Mouse (Mus musculus) ES-Bruce4 (cell line): ENCODE results near the gene Clps. TPM values are rescaled to one million over a fixed set of nuclear protein-coding genes. Genes with fewer than 3 reads are reported as not detected.

ENCODE experiments used
- H3K27ac ChIP-seq: 2 replicates; pipeline ENCODE4 v1.5.1; 2012; ENCODE audit warnings: low read length, inconsistent platforms; ENCODE audit not compliant: insufficient read depth
- H3K27me3 ChIP-seq: 2 replicates; pipeline ENCODE4 v1.6.1; 2012; ENCODE audit warnings: mild to moderate bottlenecking, low read length, inconsistent platforms; ENCODE audit not compliant: control insufficient read depth, poor library complexity, insufficient read depth, severe bottlenecking
- H3K36me3 ChIP-seq: 2 replicates; pipeline ENCODE4 v1.6.1; 2012; ENCODE audit warnings: inconsistent platforms, mild to moderate bottlenecking, low read length, moderate library complexity; ENCODE audit not compliant: control insufficient read depth, poor library complexity, insufficient read depth, severe bottlenecking
- H3K4me1 ChIP-seq: one replicate; pipeline ENCODE4 v1.8.1; 2011; ENCODE audit warnings: low read length; ENCODE audit not compliant: control insufficient read depth, insufficient read depth
- H3K4me3 ChIP-seq: 2 replicates; pipeline ENCODE4 v1.5.1; 2011; ENCODE audit warnings: low read depth, mild to moderate bottlenecking, low read length
- H3K9ac ChIP-seq: 2 replicates; pipeline ENCODE4 v1.6.1; 2012; ENCODE audit warnings: low read depth, mild to moderate bottlenecking, inconsistent platforms; ENCODE audit not compliant: poor library complexity, severe bottlenecking
- H3K9me3 ChIP-seq: replicated peaks from 2 replicates; pipeline ENCODE4 v1.6.1; 2012; ENCODE audit warnings: mild to moderate bottlenecking, low read length, inconsistent platforms; ENCODE audit not compliant: control insufficient read depth, poor library complexity, insufficient read depth, severe bottlenecking
- CTCF ChIP-seq: IDR thresholded peaks from one replicate; pipeline ENCODE4 v1.8.1; 2011; ENCODE audit warnings: low read depth, low read length
- EP300 ChIP-seq: IDR thresholded peaks from 2 replicates; pipeline ENCODE4 v1.6.1; 2011; ENCODE audit warnings: low read depth, low read length; ENCODE audit not compliant: insufficient read depth
- POLR2A ChIP-seq: IDR thresholded peaks from one replicate; pipeline ENCODE4 v1.8.1; 2011; ENCODE audit warnings: low read length; ENCODE audit not compliant: insufficient read depth
- polyA plus RNA-seq: library from polyadenylated mRNA; stranded (reverse); fragments of >200 nt; gene quantifications from 2 replicates; pipeline ENCODE4 v1.2.4, GENCODE M21; 2011; ENCODE audit warnings: low read depth; ENCODE audit not compliant: missing spikeins, insufficient read depth, insufficient read length

Clps gene
- not detected in 2 replicates for polyA plus RNA-seq

DNA sequence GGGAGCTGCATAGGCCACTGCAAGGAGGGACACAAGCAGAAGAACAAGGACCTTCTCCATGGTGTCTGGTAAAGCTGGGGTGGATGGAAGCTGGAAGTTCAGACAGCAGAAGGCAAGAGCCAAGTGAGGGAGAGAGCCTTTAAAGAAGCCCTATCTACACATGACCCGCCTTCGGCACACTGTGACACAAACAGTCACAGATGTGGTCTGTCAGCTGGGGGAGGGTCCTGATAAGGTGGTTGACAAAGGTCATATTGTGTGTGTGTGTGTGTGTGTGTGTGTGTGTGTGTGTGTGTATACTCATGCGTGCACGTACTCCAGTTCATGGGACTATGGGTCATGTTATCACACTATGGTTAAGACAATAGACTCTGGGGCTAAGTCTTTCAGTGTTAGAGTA, at the start of gene Clps:
Clps (minus strand) TSS at position 169 of the 400 bp plus-strand sequence.
- TF ChIP-seq CTCF = no peak
- no peak for TF ChIP-seq POLR2A
- no peak for TF ChIP-seq EP300
- H3K4me1 ChIP-seq = peaks cover 3% of the 10 kb centered on the region
- no peaks in the 10 kb centered on the region for H3K36me3 ChIP-seq
- no peak within 1 kb of the TSS for H3K4me3 ChIP-seq
- H3K9me3 ChIP-seq = no peaks in the 10 kb centered on the region
- no peak within 1 kb of the TSS for H3K27ac ChIP-seq
- no peak within 1 kb of the TSS for H3K9ac ChIP-seq
- no peaks in the 10 kb centered on the region for H3K27me3 ChIP-seq

DNA sequence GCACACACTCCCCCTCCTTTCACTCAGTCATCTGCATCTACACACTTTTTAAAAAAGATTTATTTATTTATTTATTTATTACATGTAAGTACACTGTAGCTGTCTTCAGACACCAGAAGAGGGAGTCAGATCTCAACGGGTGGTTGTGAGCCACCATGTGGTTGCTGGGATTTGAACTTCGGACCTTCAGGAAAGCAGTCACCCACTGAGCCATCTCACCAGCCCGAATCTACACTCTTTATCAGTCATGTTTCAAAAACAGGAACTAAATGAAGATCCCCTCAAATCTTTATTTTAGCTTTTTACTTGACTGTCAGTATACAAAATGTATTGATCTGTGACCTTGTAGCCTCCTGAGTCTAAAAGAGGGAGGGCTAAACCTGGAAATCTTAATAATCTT, 49.0 kb upstream of the Clps start:
- no peak overlapping the region for H3K27ac ChIP-seq
- no peaks in the 10 kb centered on the region for H3K27me3 ChIP-seq
- H3K9me3 ChIP-seq = no peaks in the 10 kb centered on the region
- TF ChIP-seq CTCF (no peak), POLR2A (no peak), EP300 (no peak)
- H3K9ac ChIP-seq = no peak overlapping the region
- H3K4me3 ChIP-seq = no peak overlapping the region
- no peaks in the 10 kb centered on the region for H3K4me1 ChIP-seq
- peaks cover 39% of the 10 kb centered on the region for H3K36me3 ChIP-seq

DNA sequence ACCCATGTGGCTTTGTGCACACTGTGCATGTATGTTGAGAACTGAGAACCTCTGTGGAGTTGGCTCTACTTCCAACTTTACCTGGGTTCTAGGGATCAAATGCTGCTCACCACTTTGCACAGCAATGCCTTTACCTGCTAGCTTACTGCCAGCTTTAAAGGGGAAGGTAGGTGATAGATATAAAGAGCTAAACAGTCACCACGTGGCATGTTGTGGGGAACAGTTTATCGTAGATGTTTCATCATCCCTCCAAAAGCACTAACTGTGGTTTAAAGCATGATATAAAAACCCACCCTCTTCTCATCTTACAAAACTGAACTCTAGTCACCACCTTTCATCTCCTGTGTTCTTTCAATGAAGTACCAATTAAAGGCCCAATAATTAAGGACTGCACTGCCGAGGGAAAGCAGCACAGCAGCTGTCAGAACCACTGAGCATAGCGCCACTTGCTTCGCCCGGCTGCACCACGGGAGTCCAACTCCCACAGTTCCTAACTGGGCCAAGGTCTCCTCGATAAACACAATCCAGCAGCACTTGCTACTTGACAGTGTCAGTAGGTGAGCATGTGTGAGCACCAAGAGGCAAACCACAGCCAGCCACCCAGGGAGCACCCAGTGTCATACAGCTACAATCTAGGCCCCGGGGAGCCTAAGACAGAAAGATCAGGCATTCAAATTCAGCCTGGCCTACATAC, 41.1 kb upstream of the Clps start:
- Histone ChIP-seq H3K4me3 (no peak overlapping the region), H3K9me3 (no peaks in the 10 kb centered on the region), H3K4me1 (no peaks in the 10 kb centered on the region), H3K27me3 (no peaks in the 10 kb centered on the region), H3K27ac (no peak overlapping the region), H3K36me3 (peaks cover 81% of the 10 kb centered on the region), H3K9ac (no peak overlapping the region)
- no peak for TF ChIP-seq CTCF
- no peak for TF ChIP-seq POLR2A

DNA sequence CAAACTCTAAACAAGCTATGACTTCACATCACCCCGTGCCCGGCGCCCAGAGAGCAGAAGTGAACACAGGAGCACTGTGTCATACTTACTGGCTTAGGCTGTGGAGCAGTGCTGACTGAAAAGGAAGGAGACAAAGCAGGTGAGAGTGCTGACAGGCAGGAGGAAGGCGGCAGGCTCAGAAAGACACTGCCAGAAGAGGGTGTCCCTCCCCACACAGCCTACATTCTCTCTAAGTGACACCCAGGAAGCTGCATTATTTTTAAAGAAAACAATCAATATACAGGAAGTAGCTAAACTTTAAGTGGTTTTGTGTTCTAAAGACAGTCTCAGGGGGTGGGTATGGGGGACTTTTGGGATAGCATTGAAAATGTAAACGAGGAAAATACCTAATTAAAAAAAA, 40.2 kb upstream of the Clps start:
- peaks cover 79% of the 10 kb centered on the region for H3K36me3 ChIP-seq

DNA sequence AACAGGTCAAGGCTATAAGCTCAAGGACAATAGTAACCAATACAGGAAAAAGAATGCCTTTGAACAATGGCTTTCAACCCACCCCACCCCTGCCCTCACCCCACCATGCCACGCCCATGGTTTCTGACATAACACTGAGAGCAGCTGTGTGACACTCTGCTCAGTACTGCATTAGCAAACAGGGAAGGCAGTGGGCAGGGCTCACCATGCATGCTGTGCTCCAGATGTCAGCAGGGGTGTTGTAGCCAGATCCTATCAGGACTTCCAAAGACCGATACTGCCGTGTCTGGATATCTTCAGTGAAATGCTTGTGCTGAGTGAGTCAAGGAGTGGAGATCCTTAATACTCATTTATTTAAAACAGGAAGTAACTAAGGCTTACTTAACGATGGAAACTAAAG, 33.4 kb upstream of the Clps start:
- H3K27me3 ChIP-seq = no peaks in the 10 kb centered on the region
- H3K4me1 ChIP-seq = peaks cover 18% of the 10 kb centered on the region
- H3K9me3 ChIP-seq = no peaks in the 10 kb centered on the region
- no peak overlapping the region for H3K9ac ChIP-seq
- peak overlapping the region; percentile 87 for H3K27ac ChIP-seq
- TF ChIP-seq CTCF = no peak
- TF ChIP-seq EP300 = peak; percentile 86
- no peak for TF ChIP-seq POLR2A
- no peak overlapping the region for H3K4me3 ChIP-seq
- peaks cover 53% of the 10 kb centered on the region for H3K36me3 ChIP-seq

More for the DNA sequence above, 40.2 kb upstream of the Clps start:
- no peak for TF ChIP-seq POLR2A
- no peak for TF ChIP-seq EP300
- TF ChIP-seq CTCF = no peak
- H3K4me3 ChIP-seq = no peak overlapping the region
- H3K27ac ChIP-seq = no peak overlapping the region
- H3K9ac ChIP-seq = no peak overlapping the region
- no peaks in the 10 kb centered on the region for H3K27me3 ChIP-seq
- H3K9me3 ChIP-seq = no peaks in the 10 kb centered on the region
- H3K4me1 ChIP-seq = no peaks in the 10 kb centered on the region

DNA sequence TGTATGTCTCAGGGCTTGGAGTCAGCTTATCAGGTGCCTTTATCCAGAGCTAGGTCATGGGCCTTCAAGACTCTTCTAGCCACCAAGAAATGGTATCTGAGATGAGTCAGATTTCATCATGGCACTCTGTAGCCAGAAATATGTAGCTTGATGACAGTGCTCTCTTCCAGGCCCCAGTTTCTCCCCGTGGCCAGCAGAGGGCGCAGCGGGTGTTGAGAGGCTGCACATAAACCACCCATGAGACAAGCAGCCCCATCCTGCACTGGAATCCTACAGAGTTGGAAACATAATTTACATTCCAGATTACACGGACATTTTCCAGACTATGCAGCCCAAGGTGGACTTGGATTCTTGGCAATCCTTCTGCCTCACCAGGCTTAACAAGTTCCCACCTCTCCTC, 32.4 kb upstream of the Clps start:
- H3K36me3 ChIP-seq = peaks cover 50% of the 10 kb centered on the region
- peaks cover 18% of the 10 kb centered on the region for H3K4me1 ChIP-seq
- peak; percentile 90 for TF ChIP-seq CTCF
- TF ChIP-seq EP300 = no peak
- no peak overlapping the region for H3K9ac ChIP-seq
- no peaks in the 10 kb centered on the region for H3K27me3 ChIP-seq
- no peak overlapping the region for H3K4me3 ChIP-seq
- H3K27ac ChIP-seq = peak overlapping the region; percentile 87
- H3K9me3 ChIP-seq = no peaks in the 10 kb centered on the region
